Mouse (Mus musculus): Measurements from ENCODE around the gene Tmbim4. TPM values are rescaled to one million over a fixed set of nuclear protein-coding genes. Genes with fewer than 3 reads are reported as not detected.

Gene Tmbim4
- polyA plus RNA-seq, 1 experiment from 2014 or later = 81.2 TPM

DNA sequence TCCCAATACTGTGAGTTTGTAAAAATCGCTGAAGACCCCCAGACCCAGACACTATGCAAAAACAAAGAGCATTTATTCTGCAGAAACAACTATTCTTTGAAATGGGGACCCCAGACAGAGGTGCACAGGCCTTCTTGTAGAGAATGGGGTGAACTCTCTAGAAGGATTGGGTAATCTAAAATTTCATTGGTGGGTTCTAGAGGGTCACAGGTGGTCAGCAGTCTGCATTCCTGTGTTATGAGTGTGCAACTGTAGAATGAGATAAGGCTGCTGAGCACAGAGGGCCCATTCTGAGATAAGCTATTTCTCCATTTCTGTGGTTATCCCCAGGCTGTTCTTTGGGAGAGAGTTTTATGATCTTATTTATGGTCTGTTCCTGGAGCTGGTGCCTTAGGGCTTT lies 33.3 kb upstream of the Tmbim4 start:
- Histone ChIP-seq H3K27ac (ENCODE audit: low read length) (no peak overlapping the region), H3K36me3 (ENCODE audit: control insufficient read depth, insufficient read depth) (no peaks in the 10 kb centered on the region), H3K9ac (ENCODE audit: low read depth, low read length) (no peak overlapping the region), H3K4me1 (ENCODE audit: control insufficient read depth, low read depth, low read length) (no peaks in the 10 kb centered on the region; the same call in 1 of the 2 replicates), H3K4me3 (ENCODE audit: low read depth, low read length) (no peak overlapping the region), H3K4me2 (ENCODE audit: low read depth, low read length) (no peak overlapping the region), H3K27me3 (ENCODE audit: control insufficient read depth, insufficient read depth, low read depth, low read length) (no peaks in the 10 kb centered on the region), H3K9me3 (replicated peaks; ENCODE audit: control insufficient read depth, low read length) (no peaks in the 10 kb centered on the region)
- WGBS (ENCODE audit: insufficient replicate concordance) = 24% methylated on average over 1 of the region's 1 CpGs
- ATAC-seq (ENCODE audit: low read depth) = peak; percentile 79

DNA sequence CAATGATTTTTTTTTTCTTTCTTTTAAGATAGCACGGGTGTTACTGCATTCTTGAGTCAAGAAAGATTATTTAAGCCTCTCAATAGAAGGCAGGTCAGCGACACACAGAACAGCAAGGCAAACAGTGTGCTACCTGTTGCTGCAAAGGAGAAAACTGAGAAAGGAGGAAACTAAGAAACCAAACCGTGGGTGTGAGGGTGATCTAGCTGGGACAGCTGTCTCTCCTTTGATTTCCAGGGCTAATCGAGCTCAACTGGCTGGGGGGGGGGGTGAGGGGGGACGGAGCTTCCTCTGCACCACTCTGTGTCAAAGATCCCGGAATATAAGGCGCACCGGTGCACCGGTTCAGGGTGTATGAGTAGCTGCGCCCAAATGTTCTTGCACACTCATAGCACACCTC lies 32.3 kb upstream of the Tmbim4 start:
- H3K9me3 ChIP-seq (replicated peaks; ENCODE audit: control insufficient read depth, low read length) = no peaks in the 10 kb centered on the region
- no peak overlapping the region for H3K27ac ChIP-seq (ENCODE audit: low read length)
- H3K27me3 ChIP-seq (ENCODE audit: control insufficient read depth, insufficient read depth, low read depth, low read length) = no peaks in the 10 kb centered on the region
- no peak overlapping the region for H3K4me3 ChIP-seq (ENCODE audit: low read depth, low read length)
- ATAC-seq (ENCODE audit: low read depth) = no peak
- H3K9ac ChIP-seq (ENCODE audit: low read depth, low read length) = no peak overlapping the region
- 0 out of 2 replicates have a peak overlapping the region, but pooled peaks have one; percentile 6 for H3K4me2 ChIP-seq (ENCODE audit: low read depth, low read length)
- H3K36me3 ChIP-seq (ENCODE audit: control insufficient read depth, insufficient read depth) = no peaks in the 10 kb centered on the region
- H3K4me1 ChIP-seq (ENCODE audit: control insufficient read depth, low read depth, low read length) = no peaks in the 10 kb centered on the region; the same call in 1 of the 2 replicates
- 22% methylated on average over 10 of the region's 10 CpGs for WGBS (ENCODE audit: insufficient replicate concordance)

DNA sequence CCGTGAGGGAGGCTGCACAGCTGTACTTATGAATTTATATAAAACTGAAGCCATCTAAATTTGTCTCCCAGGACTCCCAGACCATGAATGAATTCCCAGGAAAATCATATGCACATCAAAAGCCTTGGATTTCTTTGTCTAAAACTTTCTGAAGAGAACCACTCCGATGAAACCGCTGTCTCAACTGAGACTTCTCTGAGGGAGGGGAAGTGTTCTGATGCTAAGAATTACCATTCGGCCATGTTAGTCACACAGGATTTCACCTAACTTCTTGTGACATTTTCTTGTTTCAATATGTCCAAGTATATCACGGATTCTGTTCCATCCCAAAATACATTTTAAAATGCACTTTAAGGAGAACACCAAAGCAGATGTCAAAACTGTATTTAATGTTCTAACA lies 31.5 kb upstream of the Tmbim4 start:
- no peak overlapping the region for H3K4me3 ChIP-seq (ENCODE audit: low read depth, low read length)
- H3K9me3 ChIP-seq (replicated peaks; ENCODE audit: control insufficient read depth, low read length) = no peaks in the 10 kb centered on the region
- no peak for ATAC-seq (ENCODE audit: low read depth)
- no peak overlapping the region for H3K27ac ChIP-seq (ENCODE audit: low read length)
- H3K4me1 ChIP-seq (ENCODE audit: control insufficient read depth, low read depth, low read length) = no peaks in the 10 kb centered on the region; the same call in 1 of the 2 replicates
- no peak overlapping the region for H3K4me2 ChIP-seq (ENCODE audit: low read depth, low read length)
- no peak overlapping the region for H3K9ac ChIP-seq (ENCODE audit: low read depth, low read length)
- WGBS (ENCODE audit: insufficient replicate concordance) = 71% methylated on average over 5 of the region's 5 CpGs
- no peaks in the 10 kb centered on the region for H3K36me3 ChIP-seq (ENCODE audit: control insufficient read depth, insufficient read depth)
- H3K27me3 ChIP-seq (ENCODE audit: control insufficient read depth, insufficient read depth, low read depth, low read length) = no peaks in the 10 kb centered on the region

DNA sequence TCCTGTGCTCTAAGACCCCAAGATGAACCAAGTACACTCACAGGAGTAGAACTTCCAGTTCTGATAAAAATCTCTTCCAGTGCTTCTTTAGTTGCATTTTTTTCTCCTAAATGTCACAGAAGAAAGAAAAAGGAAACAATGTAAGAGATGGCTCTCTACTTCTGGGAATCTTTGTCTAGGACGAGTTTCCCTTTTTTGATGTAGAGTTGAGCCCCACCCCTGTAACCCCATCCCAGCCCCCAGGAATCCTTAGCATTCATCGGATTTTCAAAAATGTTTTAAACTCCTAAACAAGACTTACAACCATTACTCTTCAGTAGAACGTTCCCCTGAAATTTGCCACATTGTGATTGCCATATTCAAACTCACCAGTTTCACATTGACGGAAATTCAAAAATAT lies 31.1 kb upstream of the Tmbim4 start:
- no peak overlapping the region for H3K9ac ChIP-seq (ENCODE audit: low read depth, low read length)
- no peaks in the 10 kb centered on the region for H3K27me3 ChIP-seq (ENCODE audit: control insufficient read depth, insufficient read depth, low read depth, low read length)
- no peak overlapping the region for H3K27ac ChIP-seq (ENCODE audit: low read length)
- no peaks in the 10 kb centered on the region; the same call in 1 of the 2 replicates for H3K4me1 ChIP-seq (ENCODE audit: control insufficient read depth, low read depth, low read length)
- no peaks in the 10 kb centered on the region for H3K9me3 ChIP-seq (replicated peaks; ENCODE audit: control insufficient read depth, low read length)
- H3K36me3 ChIP-seq (ENCODE audit: control insufficient read depth, insufficient read depth) = no peaks in the 10 kb centered on the region
- H3K4me3 ChIP-seq (ENCODE audit: low read depth, low read length) = no peak overlapping the region
- ATAC-seq (ENCODE audit: low read depth) = no peak
- H3K4me2 ChIP-seq (ENCODE audit: low read depth, low read length) = no peak overlapping the region
- WGBS (ENCODE audit: insufficient replicate concordance) = 65% methylated on average over 4 of the region's 4 CpGs

DNA sequence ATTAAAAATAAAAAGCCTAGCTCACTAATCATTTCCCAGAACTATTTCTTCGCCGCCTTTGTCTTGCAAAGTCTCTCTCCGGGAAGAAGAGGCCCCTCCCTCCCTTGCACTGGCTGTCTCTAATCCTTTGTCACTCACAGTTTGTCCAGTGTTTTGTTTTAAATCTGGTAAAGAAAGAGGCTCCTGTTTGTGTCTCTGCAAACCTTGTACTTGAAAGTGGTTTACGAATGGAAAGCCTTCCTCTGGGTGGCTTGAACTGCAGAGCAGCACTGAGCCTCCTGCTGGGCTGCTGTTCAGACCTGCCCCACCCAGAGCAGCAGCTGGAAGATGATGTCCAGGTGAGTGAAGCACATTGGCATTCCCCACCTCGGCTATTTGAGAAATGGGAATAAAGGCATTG lies 30.1 kb upstream of the Tmbim4 start:
- Histone ChIP-seq H3K27ac (ENCODE audit: low read length) (no peak overlapping the region), H3K36me3 (ENCODE audit: control insufficient read depth, insufficient read depth) (no peaks in the 10 kb centered on the region), H3K9ac (ENCODE audit: low read depth, low read length) (no peak overlapping the region), H3K9me3 (replicated peaks; ENCODE audit: control insufficient read depth, low read length) (no peaks in the 10 kb centered on the region), H3K4me2 (ENCODE audit: low read depth, low read length) (no peak overlapping the region), H3K4me1 (ENCODE audit: control insufficient read depth, low read depth, low read length) (no peaks in the 10 kb centered on the region; the same call in 1 of the 2 replicates), H3K27me3 (ENCODE audit: control insufficient read depth, insufficient read depth, low read depth, low read length) (no peaks in the 10 kb centered on the region), H3K4me3 (ENCODE audit: low read depth, low read length) (no peak overlapping the region)
- WGBS (ENCODE audit: insufficient replicate concordance) = 67% methylated on average over 5 of the region's 5 CpGs
- ATAC-seq (ENCODE audit: low read depth) = no peak

DNA sequence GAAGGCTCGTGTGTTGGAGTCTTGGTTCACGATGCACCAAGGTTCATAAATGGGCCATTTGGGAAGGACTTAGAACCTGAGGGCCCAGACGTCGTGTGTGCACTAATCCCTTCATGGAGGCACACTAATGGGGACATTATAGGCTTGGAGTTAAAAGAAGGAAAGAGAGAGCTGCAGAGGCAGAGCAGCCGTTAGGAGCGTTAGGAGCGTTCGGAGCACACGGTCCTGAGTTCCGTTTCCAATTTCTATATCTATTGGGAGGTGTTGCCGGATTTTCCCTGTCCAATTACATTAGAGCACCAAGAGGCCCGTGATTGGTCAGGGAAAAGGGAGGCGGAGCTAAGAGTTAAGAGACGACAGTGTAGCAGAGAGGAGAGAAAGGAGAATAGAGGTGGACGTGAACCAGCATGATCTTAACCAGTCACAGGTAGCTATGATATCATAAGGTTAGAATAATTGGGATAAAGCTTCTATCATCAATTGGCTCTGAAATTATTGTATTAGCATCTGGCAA lies 27.1 kb upstream of the Tmbim4 start:
- no peaks in the 10 kb centered on the region for H3K4me1 ChIP-seq (ENCODE audit: control insufficient read depth, low read depth, low read length)
- H3K4me2 ChIP-seq (ENCODE audit: low read depth, low read length) = no peak overlapping the region
- H3K9ac ChIP-seq (ENCODE audit: low read depth, low read length) = no peak overlapping the region
- H3K4me3 ChIP-seq (ENCODE audit: low read depth, low read length) = no peak overlapping the region
- H3K27me3 ChIP-seq (ENCODE audit: control insufficient read depth, insufficient read depth, low read depth, low read length) = no peaks in the 10 kb centered on the region
- no peak overlapping the region for H3K27ac ChIP-seq (ENCODE audit: low read length)
- ATAC-seq (ENCODE audit: low read depth) = no peak
- 74% methylated on average over 15 of the region's 15 CpGs for WGBS (ENCODE audit: insufficient replicate concordance)
- no peaks in the 10 kb centered on the region for H3K36me3 ChIP-seq (ENCODE audit: control insufficient read depth, insufficient read depth)
- H3K9me3 ChIP-seq (replicated peaks; ENCODE audit: control insufficient read depth, low read length) = no peaks in the 10 kb centered on the region

DNA sequence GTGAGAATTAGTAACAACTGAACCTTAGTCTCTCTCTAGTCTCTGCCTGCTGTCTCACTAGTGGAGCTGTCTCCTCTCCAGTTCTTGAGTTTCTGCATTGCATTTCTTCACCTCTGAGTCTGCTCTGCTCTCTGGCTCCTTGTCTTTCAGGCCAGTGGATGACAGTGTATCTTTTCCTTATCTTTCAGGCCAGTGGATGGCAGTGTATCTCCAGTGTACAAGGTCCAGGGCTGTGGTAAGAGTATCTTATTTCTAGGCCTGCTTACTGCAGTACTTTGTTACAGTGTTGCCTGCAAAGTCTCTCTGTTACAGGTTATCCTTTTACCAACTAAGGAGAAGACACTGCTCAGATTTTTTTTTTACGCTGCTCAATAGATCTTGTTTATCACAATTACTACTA lies 18.5 kb upstream of the Tmbim4 start:
- Histone ChIP-seq H3K9ac (ENCODE audit: low read depth, low read length) (no peak overlapping the region), H3K4me2 (ENCODE audit: low read depth, low read length) (no peak overlapping the region), H3K27me3 (ENCODE audit: control insufficient read depth, insufficient read depth, low read depth, low read length) (no peaks in the 10 kb centered on the region), H3K4me3 (ENCODE audit: low read depth, low read length) (no peak overlapping the region), H3K4me1 (ENCODE audit: control insufficient read depth, low read depth, low read length) (no peaks in the 10 kb centered on the region), H3K27ac (ENCODE audit: low read length) (no peak overlapping the region), H3K36me3 (ENCODE audit: control insufficient read depth, insufficient read depth) (no peaks in the 10 kb centered on the region), H3K9me3 (replicated peaks; ENCODE audit: control insufficient read depth, low read length) (no peaks in the 10 kb centered on the region)
- 55% methylated on average over 1 of the region's 1 CpGs for WGBS (ENCODE audit: insufficient replicate concordance)
- ATAC-seq (ENCODE audit: low read depth) = 0 out of 2 replicates have a peak, but pooled peaks have one; percentile 27

DNA sequence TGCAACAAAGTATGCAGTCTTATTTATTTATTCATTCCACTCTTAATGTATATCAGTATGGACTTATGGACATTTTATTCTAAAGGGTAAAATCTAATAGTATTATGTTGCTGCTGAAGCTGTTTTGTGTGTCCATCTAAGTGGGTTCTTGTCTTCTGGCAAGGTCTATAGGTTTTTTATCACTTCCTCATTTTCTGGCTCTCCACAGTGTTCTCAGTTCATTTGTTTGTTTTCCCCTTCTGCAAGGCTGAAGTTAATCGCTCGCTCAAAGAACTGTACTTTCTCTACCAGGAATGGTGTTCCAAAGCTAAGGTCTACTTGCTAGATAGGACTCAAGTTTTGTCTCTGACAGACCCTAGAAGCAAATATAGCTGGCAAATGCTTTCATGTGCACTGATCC lies 18.0 kb upstream of the Tmbim4 start:
- Histone ChIP-seq H3K9me3 (replicated peaks; ENCODE audit: control insufficient read depth, low read length) (no peaks in the 10 kb centered on the region), H3K27ac (ENCODE audit: low read length) (no peak overlapping the region), H3K9ac (ENCODE audit: low read depth, low read length) (no peak overlapping the region), H3K4me1 (ENCODE audit: control insufficient read depth, low read depth, low read length) (no peaks in the 10 kb centered on the region), H3K4me2 (ENCODE audit: low read depth, low read length) (no peak overlapping the region), H3K27me3 (ENCODE audit: control insufficient read depth, insufficient read depth, low read depth, low read length) (no peaks in the 10 kb centered on the region), H3K36me3 (ENCODE audit: control insufficient read depth, insufficient read depth) (no peaks in the 10 kb centered on the region), H3K4me3 (ENCODE audit: low read depth, low read length) (no peak overlapping the region)
- WGBS (ENCODE audit: insufficient replicate concordance) = 20% methylated on average over 2 of the region's 2 CpGs
- no peak for ATAC-seq (ENCODE audit: low read depth)

DNA sequence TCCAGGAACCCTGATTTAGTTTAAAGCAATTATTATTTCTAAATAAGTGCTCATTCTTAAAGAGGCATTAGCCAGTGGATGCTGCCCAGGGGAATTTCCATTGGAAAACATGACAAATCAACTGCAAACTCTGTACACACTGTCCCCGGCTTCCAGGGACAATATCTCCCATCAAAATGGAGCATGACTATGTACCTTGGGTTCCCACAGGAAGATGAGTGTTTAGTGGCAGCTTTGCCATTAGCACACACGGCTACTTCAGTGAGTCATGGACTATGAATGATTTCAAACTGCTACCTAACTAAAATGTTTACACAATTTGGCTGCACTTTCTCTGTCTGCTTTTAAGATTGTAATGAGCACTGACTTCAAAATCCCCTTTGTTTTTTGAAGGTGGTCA lies 12.9 kb upstream of the Tmbim4 start:
- no peaks in the 10 kb centered on the region for H3K9me3 ChIP-seq (replicated peaks; ENCODE audit: control insufficient read depth, low read length)
- H3K27me3 ChIP-seq (ENCODE audit: control insufficient read depth, insufficient read depth, low read depth, low read length) = no peaks in the 10 kb centered on the region
- no peak overlapping the region for H3K9ac ChIP-seq (ENCODE audit: low read depth, low read length)
- no peak overlapping the region for H3K4me2 ChIP-seq (ENCODE audit: low read depth, low read length)
- no peak for ATAC-seq (ENCODE audit: low read depth)
- 48% methylated on average over 2 of the region's 2 CpGs for WGBS (ENCODE audit: insufficient replicate concordance)
- no peaks in the 10 kb centered on the region for H3K36me3 ChIP-seq (ENCODE audit: control insufficient read depth, insufficient read depth)
- H3K4me3 ChIP-seq (ENCODE audit: low read depth, low read length) = no peak overlapping the region
- H3K4me1 ChIP-seq (ENCODE audit: control insufficient read depth, low read depth, low read length) = no peaks in the 10 kb centered on the region
- no peak overlapping the region for H3K27ac ChIP-seq (ENCODE audit: low read length)

Data from liver, embryonic 16.5 days (tissue).